Mouse (Mus musculus) ES-E14 (cell line): ENCODE results near the gene Dhcr24. TPM values are rescaled to one million over a fixed set of nuclear protein-coding genes. Genes with fewer than 3 reads are reported as not detected.

Experiments
- DNase-seq: peaks from one replicate; pipeline ENCODE4 v3.0.0-alpha.2; 2013; ENCODE audit warnings: low read depth, low spot score
- H3K27ac ChIP-seq: 2 replicates; pipeline ENCODE4 v1.5.1; 2012; ENCODE audit warnings: low read depth, mild to moderate bottlenecking, low read length, moderate library complexity, mixed read lengths; ENCODE audit not compliant: poor library complexity, insufficient read depth, severe bottlenecking
- H3K36me3 ChIP-seq: 2 replicates; pipeline ENCODE4 v1.6.1; 2012; ENCODE audit warnings: mild to moderate bottlenecking, low read length, moderate library complexity, mixed read lengths; ENCODE audit not compliant: control insufficient read depth, poor library complexity, insufficient read depth, severe bottlenecking
- H3K4me1 ChIP-seq, 2 experiments: fragments of 150-350 bp in 1 of 2; sonication (generic) in 1 of 2; 2 replicates each; pipeline ENCODE4 v1.6.1; 2012; ENCODE audit warnings: low read length in 2 of 2, mild to moderate bottlenecking in 1 of 2, mixed read lengths in 1 of 2; ENCODE audit not compliant: control insufficient read depth in 2 of 2, insufficient read depth in 2 of 2, poor library complexity in 1 of 2
- H3K4me3 ChIP-seq, 2 experiments: fragments of 150-350 bp in 1 of 2; sonication (generic) in 1 of 2; 2 replicates each; pipeline ENCODE4 v1.5.1; 2012; ENCODE audit warnings: low read length in 2 of 2, low read depth in 1 of 2, mild to moderate bottlenecking in 1 of 2, mixed read lengths in 1 of 2; ENCODE audit not compliant: insufficient read depth in 1 of 2, poor library complexity in 1 of 2, severe bottlenecking in 1 of 2
- H3K9ac ChIP-seq: 2 replicates; pipeline ENCODE4 v1.6.1; 2012; ENCODE audit warnings: low read depth, mild to moderate bottlenecking, low read length, mixed read lengths; ENCODE audit not compliant: poor library complexity, insufficient read depth, severe bottlenecking
- H3K9me3 ChIP-seq: fragments of 150-350 bp; sonication (generic); 2 replicates; pipeline ENCODE4 v1.6.1; 2012; ENCODE audit warnings: low read depth, mild to moderate bottlenecking, low read length; ENCODE audit not compliant: control insufficient read depth, insufficient read depth
- CHD2 ChIP-seq: IDR thresholded peaks from 2 replicates; pipeline ENCODE4 v1.6.1; 2014; ENCODE audit warnings: mild to moderate bottlenecking, low read depth, low read length, inconsistent platforms
- HCFC1 ChIP-seq: IDR thresholded peaks from 2 replicates; pipeline ENCODE4 v1.6.1; 2012; ENCODE audit warnings: low read length, inconsistent platforms, borderline replicate concordance; ENCODE audit not compliant: insufficient read depth
- MAFK ChIP-seq: IDR thresholded peaks from 2 replicates; pipeline ENCODE4 v1.6.1; 2014; ENCODE audit warnings: mild to moderate bottlenecking, low read depth, low read length, inconsistent platforms; ENCODE audit not compliant: insufficient read depth
- ZC3H11A ChIP-seq: IDR thresholded peaks from 2 replicates; pipeline ENCODE4 v1.6.1; 2012; ENCODE audit warnings: low read depth, mild to moderate bottlenecking, inconsistent platforms, low read length, borderline replicate concordance
- ZNF384 ChIP-seq: IDR thresholded peaks from 2 replicates; pipeline ENCODE4 v1.6.1; 2012; ENCODE audit warnings: low read depth, low read length, inconsistent platforms
- in situ Hi-C, 2 experiments: fragments of 600-800 bp; cut with MboI; formaldehyde crosslinking; loops; one replicate each; pipeline ENCODE4 v1.15.1; 2025; ENCODE audit warnings: low sequenced_read_pairs in 2 of 2, inconsistent platforms in 1 of 2; ENCODE audit not compliant: unreplicated experiment in 2 of 2
- total RNA-seq: library from RNA; depleted of rRNA; stranded (reverse); fragments of 300-350 nt; gene quantifications from 2 replicates; pipeline ENCODE4 v1.2.3, GENCODE M21; 2012

Dhcr24 gene
- total RNA-seq, 1 experiment: 223 TPM

- no peaks in the 10 kb centered on the region for H3K36me3 ChIP-seq
- no peaks in the 10 kb centered on the region for H3K9me3 ChIP-seq
- no peak overlapping the region for H3K27ac ChIP-seq
- no peak overlapping the region for H3K4me3 ChIP-seq
- peaks cover 2 to 28% of the 10 kb centered on the region in 2 experiments; a peak in 2 of 4 replicates for H3K4me1 ChIP-seq
- H3K9ac ChIP-seq: no peak overlapping the region
- DNase-seq: no peak
- in situ Hi-C loops: loop anchor here in 1 of 2 experiments (10.0 kb wide), 1 partner anchor 102 kb away; no protein-coding TSS in a partner anchor
- TF ChIP-seq ZNF384 (no peak), HCFC1 (no peak), ZC3H11A (no peak), MAFK (no peak), CHD2 (no peak)
Observed at GRCm38 (mm10) chr4:106613105-106613504, 52.3 kb downstream of the Dhcr24 start.

GRCm38 (mm10) chr4:106613560-106613959 lies 52.7 kb downstream of the Dhcr24 start:
- Histone ChIP-seq H3K36me3 (no peaks in the 10 kb centered on the region), H3K4me1 (peaks cover 2 to 28% of the 10 kb centered on the region in 2 experiments; a peak in 2 of 4 replicates), H3K4me3 (no peak overlapping the region), H3K27ac (no peak overlapping the region), H3K9ac (peak overlapping the region; percentile 47; the same call in 1 of the 2 replicates), H3K9me3 (no peaks in the 10 kb centered on the region)
- DNase-seq: no peak
- in situ Hi-C loops: loop anchor here in 1 of 2 experiments (10.0 kb wide), 1 partner anchor 101 kb away; no protein-coding TSS in a partner anchor
- TF ChIP-seq MAFK (peak; percentile 99), HCFC1 (no peak)

- peak; percentile 70 for DNase-seq
- H3K4me1 ChIP-seq: peaks cover 2 to 28% of the 10 kb centered on the region in 2 experiments; a peak in 2 of 4 replicates
- no peak overlapping the region for H3K4me3 ChIP-seq
- peak overlapping the region; percentile 47; the same call in 1 of the 2 replicates for H3K9ac ChIP-seq
- no peak overlapping the region for H3K27ac ChIP-seq
- in situ Hi-C loops: loop anchor here in 1 of 2 experiments (10.0 kb wide), 1 partner anchor 101 kb away; no protein-coding TSS in a partner anchor
- TF ChIP-seq ZC3H11A (peak; percentile 88), MAFK (0 out of 2 replicates have a peak, but pooled peaks have one; percentile 31), CHD2 (no peak), ZNF384 (no peak), HCFC1 (no peak)
- H3K36me3 ChIP-seq: no peaks in the 10 kb centered on the region
- H3K9me3 ChIP-seq: no peaks in the 10 kb centered on the region
Observed at GRCm38 (mm10) chr4:106614180-106614797, 53.5 kb downstream of the Dhcr24 start.

GRCm38 (mm10) chr4:106614881-106615280 lies 54.0 kb downstream of the Dhcr24 start:
- Histone ChIP-seq H3K9me3 (no peaks in the 10 kb centered on the region), H3K9ac (peak overlapping the region; percentile 33; the same call in 1 of the 2 replicates), H3K4me1 (peaks cover 2 to 28% of the 10 kb centered on the region in 2 experiments; a peak in 2 of 4 replicates), H3K27ac (no peak overlapping the region), H3K4me3 (no peak overlapping the region), H3K36me3 (no peaks in the 10 kb centered on the region)
- TF ChIP-seq CHD2: no peak
- TF ChIP-seq ZNF384: no peak
- no peak for TF ChIP-seq HCFC1
- no peak for TF ChIP-seq ZC3H11A
- no peak for TF ChIP-seq MAFK
- in situ Hi-C loops: loop anchor here in 1 of 2 experiments (10.0 kb wide), 1 partner anchor 100 kb away; no protein-coding TSS in a partner anchor
- DNase-seq: no peak
